Mouse (Mus musculus) left cerebral cortex, adult 18-20 months (tissue): Measurements from ENCODE around the gene Wdr83os. TPM values are rescaled to one million over a fixed set of nuclear protein-coding genes. Genes with fewer than 3 reads are reported as not detected.
A peak's percentile ranks its signal among the peaks of the same experiment; 100 is the strongest.
"Not testable (repeated sequence)": the region's sequence is repeated elsewhere in the genome, so short reads cannot be mapped to it uniquely, and the experiment has no call there.

ENCODE experiments used
- DNase-seq, 2 experiments: peaks; one replicate each; pipeline ENCODE4 v3.0.0; 2021 to 2022; ENCODE audit warnings: low spot score in 2 of 2, mixed read lengths in 1 of 2
- microRNA-seq, 2 experiments: library from miRNA; unstranded; fragments of <30 nt; microRNA quantifications; one replicate each; pipeline ENCODE4 v1.2.0; 2021
- total RNA-seq, 2 experiments: library from RNA; stranded (reverse); gene quantifications; 2 replicates each; pipeline ENCODE4 v1.2.3; 2021

Gene Wdr83os
- total RNA-seq, 2 experiments from 2014 or later = 58.4 to 64.3 TPM

DNA sequence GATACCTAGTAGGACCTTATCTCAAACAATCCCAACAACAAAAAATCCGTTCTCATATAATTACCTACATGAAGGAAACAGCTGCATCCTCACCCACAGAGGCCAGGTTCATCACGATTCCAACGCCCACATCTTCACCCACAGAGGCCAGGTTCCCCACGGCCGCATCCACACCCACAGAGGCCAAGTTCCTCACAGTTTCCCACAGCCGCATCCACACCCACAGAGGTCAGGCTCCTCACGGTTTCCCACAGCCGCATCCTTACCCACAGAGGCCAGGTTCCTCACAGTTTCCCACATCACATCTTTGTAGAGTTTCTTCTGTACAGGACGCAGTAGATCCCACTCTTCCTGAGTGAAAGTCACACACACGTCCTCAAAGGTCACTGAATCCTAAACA, 32.7 kb downstream of the Wdr83os start:
- no peak for DNase-seq

- DNase-seq = no peak
Measured at GRCm38 (mm10) chr8:85115501-85115900, 35.0 kb downstream of the Wdr83os start.

- no peak for DNase-seq
Measured at GRCm38 (mm10) chr8:85116984-85117383, 36.4 kb downstream of the Wdr83os start.

DNA sequence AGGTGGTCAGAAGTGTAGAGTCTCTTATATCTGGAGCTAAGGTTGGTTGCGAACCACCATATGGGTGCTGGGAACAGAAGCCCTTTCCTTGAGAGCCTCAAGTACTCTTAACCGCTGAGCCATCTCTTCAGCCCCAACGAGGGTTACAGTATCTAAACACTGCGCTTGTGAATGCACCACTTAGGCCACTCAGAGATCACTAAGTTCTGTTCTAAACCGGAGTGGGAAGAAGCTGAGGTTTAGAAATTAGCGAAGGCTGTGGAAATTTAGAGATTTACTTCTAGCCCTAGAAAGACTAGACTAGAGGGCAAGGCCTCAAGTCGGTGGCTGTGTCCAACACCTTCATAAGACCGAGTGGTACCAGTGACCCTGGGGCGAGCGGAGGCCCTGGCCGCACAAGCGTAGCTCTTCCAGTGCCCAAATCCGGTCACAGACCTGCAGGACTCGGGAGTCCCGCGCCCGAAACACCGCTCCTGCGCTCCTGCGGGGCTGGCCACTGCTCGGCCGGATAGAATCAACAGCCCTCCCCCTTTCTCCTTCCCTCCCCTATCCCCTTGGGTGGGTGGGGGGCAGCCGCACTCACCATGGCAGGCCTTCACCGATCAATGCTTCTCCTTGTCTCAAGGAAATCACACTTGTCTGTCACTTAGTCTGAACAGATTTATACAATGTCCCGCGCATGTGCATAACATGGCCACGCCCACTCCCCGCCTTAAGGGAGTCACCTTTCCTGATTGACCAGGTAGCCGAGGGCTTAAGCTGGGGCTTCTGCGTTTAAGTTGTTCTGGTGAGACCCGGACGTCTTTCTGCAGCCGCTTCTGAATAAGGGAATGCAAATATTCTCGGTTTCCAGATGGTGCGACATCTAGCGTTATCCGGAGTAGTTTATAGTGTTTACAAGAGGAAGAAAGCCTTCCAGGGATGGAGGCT, 38.8 kb downstream of the Wdr83os start:
- DNase-seq = peak; percentile 78 to 87

DNA sequence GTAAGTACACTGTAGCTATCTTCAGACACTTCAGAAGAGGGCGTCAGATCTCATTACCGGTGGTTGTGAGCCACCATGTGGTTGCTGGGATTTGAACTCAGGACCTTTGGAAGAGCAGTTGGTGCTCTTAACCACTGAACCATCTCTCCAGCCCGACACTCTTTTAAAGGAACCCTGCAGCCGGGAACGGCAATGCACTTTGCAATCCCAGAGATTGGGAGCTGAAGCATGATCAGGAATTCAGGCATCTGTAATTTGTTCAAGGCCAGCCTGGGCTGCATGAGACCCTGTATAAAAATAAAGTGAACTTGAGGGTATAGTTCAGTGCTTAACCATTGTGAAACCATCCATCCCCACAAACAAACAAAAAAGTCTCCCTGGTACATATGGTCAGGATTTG, 39.7 kb downstream of the Wdr83os start:
- not testable (repeated sequence) for DNase-seq

DNA sequence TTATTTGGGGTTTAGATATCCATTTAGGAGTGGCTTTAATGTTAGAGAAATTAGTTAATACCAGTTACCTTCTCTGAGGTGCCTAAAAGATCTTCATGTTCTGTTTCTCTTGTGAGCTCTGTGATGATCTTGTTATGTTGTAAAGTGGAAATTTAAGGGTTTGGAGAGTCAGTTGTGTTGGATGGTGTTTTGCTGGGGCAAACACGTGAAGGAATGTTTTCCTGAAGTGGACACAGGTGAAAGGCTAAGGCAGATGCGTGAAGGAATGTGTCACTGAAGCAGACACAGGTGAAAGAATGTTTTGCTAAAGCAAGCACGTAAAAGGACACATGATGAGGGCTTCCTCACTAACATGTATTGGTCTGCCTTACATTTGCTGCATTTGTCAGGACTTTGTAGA, 42.5 kb downstream of the Wdr83os start, which contains the start of gene Zfp791:
Gene Zfp791 (minus strand): TSS at position 101 of the 400 bp plus-strand sequence.
- DNase-seq = no peak

DNA sequence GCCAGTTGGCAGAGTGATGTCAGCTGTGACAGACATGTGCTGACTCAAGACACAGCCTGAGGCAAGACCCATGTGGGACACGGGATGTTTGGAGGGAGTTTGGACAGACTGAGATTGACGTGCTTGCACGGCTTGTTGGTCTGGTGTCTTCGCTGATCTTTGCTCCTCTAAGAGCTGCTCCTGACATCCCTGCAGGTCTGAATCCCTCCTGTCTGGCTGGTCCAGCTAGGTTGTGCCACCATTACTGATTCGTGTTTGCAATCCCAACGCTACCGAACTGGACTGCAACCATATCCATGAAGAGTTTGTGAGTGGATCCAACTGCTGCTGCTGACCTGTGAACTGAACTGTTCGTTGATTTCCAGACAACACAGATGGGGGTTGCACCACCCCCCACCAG, 43.2 kb downstream of the Wdr83os start:
- no peak for DNase-seq

Small RNAs within 50 kb of the gene (microRNA-seq; reads per million reads assigned to microRNA genes)
- gene Gm23388 (0.42 to 0.50 reads per million in 2 experiments), gene Mir7070 (3.7 to 4.2 reads per million in 2 experiments)

Other genes starting within 250 kb of the Wdr83os start
- gene Gadd45gip1, start 249.2 kb upstream of the Wdr83os start, total RNA-seq = 10 to 100 TPM; 26.6 to 28.5 TPM
- gene Rad23a, start 240.1 kb upstream of the Wdr83os start, total RNA-seq = 10 to 100 TPM; 78.9 to 79.8 TPM
- gene Calr, start 233.8 kb upstream of the Wdr83os start, total RNA-seq = 100 to 1,000 TPM; 456 to 475 TPM
- 10 to 100 TPM; 45.8 to 48.2 TPM for gene Farsa, start 223.8 kb upstream of the Wdr83os start, total RNA-seq
- gene Syce2, start 208.6 kb upstream of the Wdr83os start, total RNA-seq = 1 to 10 TPM; 6.7 to 8.4 TPM
- gene Gcdh, start 186.8 kb upstream of the Wdr83os start, total RNA-seq = 10 to 100 TPM; 34.8 to 39.1 TPM
- under 1 TPM in 1 of 2 experiments, not detected in 1; 0.28 TPM for gene Klf1, start 178.8 kb upstream of the Wdr83os start, total RNA-seq
- gene Dnase2a, start 172.2 kb upstream of the Wdr83os start, total RNA-seq = 1 to 10 TPM; 3.2 to 3.7 TPM
- 10 to 100 TPM; 75.6 to 83.6 TPM for gene Mast1, start 143.4 kb upstream of the Wdr83os start, total RNA-seq
- 1 to 10 TPM in 1 of 2 experiments, under 1 TPM in 1; 0.91 to 1.3 TPM for gene Rtbdn, start 133.7 kb upstream of the Wdr83os start, total RNA-seq
- gene Gm49661, start 111.3 kb upstream of the Wdr83os start, total RNA-seq = not detected
- gene Prdx2, start 111.2 kb upstream of the Wdr83os start, total RNA-seq = 100 to 1,000 TPM; 338 to 344 TPM
- 10 to 100 TPM; 45.8 to 59.8 TPM for gene Rnaseh2a, start 111.0 kb upstream of the Wdr83os start, total RNA-seq
- 100 to 1,000 TPM; 119 to 130 TPM for gene Junb, start 102.0 kb upstream of the Wdr83os start, total RNA-seq
- 1 to 10 TPM; 9.6 to 9.7 TPM for gene Hook2, start 90.1 kb upstream of the Wdr83os start, total RNA-seq
- gene Best2, start 66.2 kb upstream of the Wdr83os start, total RNA-seq = not detected
- 100 to 1,000 TPM; 130 to 138 TPM for gene Asna1, start 55.5 kb upstream of the Wdr83os start, total RNA-seq
- 100 to 1,000 TPM; 129 to 134 TPM for gene Trir, start 53.9 kb upstream of the Wdr83os start, total RNA-seq
- gene Tnpo2, start 43.8 kb upstream of the Wdr83os start, total RNA-seq = 100 to 1,000 TPM; 171 to 176 TPM
- gene Fbxw9, start 20.7 kb upstream of the Wdr83os start, total RNA-seq = 10 to 100 TPM; 16.2 to 17.5 TPM
- not detected for gene Gm5741, start 12.8 kb upstream of the Wdr83os start, total RNA-seq
- gene Dhps, start 9.0 kb upstream of the Wdr83os start, total RNA-seq = 10 to 100 TPM; 63.8 to 68.7 TPM
- 10 to 100 TPM; 24.3 to 24.5 TPM for gene Wdr83, start 566 bp downstream of the Wdr83os start, total RNA-seq
- 10 to 100 TPM; 30.8 to 36.9 TPM for gene Man2b1, start 2.5 kb downstream of the Wdr83os start, total RNA-seq
- gene Zfp791, start 42.4 kb downstream of the Wdr83os start, total RNA-seq = 1 to 10 TPM; 7.8 to 8.8 TPM
- not detected for gene Cks1brt, start 71.2 kb downstream of the Wdr83os start, total RNA-seq
- not detected for gene Olfr371, start 145.2 kb downstream of the Wdr83os start, total RNA-seq
- gene Orc6, start 218.9 kb downstream of the Wdr83os start, total RNA-seq = 10 to 100 TPM; 26.5 to 28.1 TPM
- gene Vps35, start 219.1 kb downstream of the Wdr83os start, total RNA-seq = 100 to 1,000 TPM; 128 to 133 TPM